Mouse (Mus musculus): ENCODE measurements around the gene Notch2.
"Not testable (repeated sequence)": the region's sequence is repeated elsewhere in the genome, so short reads cannot be mapped to it uniquely, and the experiment has no call there.

Notch2 gene

DNA sequence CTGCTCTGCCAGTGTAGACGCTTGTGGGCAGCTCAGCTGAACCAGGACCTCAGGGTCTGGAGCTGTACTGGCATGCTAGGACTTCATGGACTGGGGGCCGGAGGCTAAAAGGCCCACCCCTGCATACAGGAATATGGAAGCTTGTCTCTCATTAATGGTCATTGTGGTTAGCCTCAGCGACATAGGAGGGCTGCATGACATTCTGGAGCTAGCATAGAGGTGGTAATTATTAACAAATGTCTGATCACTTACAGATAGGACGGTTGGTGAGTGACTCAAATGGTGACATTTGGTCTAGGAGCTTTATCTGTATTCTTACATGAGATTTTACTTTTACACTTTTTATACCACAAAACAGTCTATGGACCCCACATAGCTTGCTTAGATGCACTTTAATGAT lies 92.8 kb downstream of the Notch2 start:
- no peak for DNase-seq

DNA sequence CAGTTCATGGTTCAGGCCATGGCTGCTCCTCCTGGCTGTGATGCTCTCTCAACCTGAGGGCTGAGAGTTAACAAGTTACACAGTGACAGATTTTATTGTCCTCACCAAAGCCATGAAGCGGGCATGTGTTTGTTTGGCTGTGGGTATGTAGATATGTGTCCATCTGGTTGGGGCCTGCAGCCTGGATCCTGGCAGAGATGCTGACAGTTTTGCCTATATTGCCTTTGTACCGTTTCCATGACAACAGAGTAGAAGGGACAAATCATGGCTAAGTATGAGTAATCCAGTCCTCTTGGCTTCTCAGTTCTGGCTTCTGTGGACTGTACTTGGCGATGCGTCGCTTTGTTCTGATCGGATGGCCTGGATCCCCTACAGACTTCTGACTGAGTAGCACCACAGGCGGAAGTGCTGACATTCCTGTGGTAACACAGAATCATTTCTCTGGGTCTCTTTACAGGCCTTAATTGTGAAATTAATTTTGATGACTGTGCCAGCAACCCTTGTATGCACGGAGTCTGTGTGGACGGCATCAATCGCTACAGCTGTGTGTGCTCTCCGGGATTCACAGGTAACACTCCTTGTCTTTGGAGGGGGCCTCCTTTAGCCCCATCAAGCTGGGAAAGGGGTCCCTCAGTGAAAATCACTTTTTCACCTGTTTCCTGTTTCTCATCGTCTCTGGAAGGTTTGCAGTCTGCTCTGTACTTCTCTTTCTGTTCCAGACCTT lies 93.4 kb downstream of the Notch2 start:
- no peak for DNase-seq

DNA sequence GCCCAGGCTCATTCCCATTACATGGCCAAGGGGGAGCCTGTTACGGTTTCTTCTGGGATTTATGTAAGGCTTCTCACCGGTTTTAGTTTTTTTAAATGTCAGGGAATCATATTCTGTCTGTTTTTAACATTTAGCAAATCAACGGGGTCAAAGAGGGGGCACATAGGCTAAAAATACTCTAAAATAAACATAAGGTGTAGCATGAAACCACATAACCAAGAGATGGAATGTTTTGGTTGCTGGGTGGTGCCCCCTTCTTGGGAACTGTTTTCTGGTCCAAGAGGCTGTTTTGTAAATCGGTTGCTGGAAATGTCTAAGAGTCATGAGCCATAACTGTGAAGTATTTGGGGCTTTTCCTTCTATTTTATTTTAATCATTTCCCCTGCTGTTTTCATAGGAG lies 95.1 kb downstream of the Notch2 start:
- no peak for DNase-seq

DNA sequence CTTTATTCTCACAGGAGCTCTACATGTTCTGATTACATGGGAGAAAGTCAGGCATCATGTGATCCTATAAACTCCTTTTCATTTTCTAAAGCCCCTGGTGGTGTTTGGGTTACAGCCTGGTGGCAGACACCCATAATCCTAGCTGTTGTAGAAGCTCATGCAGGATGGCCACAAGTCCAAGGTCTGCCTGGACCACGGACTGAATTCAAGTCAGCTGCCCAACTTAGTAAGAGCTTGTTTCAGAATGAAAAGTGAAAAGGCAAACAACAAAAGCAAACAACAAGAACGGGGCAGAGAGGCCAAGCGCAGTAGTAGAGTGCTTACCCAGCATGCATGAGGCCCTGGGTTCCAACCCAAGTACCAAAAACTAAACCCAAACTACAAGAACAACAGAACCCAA lies 95.5 kb downstream of the Notch2 start:
- no peak for DNase-seq

DNA sequence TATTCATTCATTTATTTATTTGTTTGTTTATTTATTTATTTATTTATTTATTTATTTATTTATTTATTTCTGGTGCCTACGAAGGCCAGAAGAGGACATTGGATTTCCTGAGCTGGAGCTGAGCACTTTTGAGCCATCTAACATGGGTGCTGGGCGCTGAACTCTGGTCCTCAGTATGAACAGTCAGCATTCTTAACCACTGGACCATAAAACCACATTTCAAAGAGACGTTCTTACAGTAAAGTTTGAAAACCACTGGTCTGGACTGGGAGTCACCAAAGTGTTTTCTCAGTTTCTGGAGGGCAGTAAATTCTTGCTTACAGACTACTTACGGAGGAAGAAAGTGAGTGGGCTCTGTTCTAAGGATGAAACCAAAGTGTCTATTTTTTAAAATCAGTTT lies 97.3 kb downstream of the Notch2 start:
- no peak for DNase-seq

DNA sequence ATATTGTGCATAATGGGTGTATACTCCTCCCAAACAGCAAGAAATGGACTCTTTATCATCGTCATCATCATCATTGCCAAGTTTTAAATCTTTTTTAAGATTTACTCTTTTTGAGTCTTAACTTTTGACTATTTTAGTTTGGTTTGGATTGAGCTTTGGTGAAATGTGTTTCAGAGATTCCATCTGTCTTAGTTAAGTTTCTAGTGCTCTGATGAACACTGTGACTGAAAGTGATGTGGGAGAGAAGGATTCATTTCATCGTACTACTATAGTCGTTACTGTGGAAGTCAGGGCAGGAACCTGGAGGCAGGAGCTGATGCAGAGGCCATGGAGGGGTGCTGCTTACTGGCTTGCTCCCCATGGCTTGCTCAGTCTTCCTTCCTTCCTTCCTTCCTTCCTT lies 104.9 kb downstream of the Notch2 start:
- no peak for DNase-seq

DNA sequence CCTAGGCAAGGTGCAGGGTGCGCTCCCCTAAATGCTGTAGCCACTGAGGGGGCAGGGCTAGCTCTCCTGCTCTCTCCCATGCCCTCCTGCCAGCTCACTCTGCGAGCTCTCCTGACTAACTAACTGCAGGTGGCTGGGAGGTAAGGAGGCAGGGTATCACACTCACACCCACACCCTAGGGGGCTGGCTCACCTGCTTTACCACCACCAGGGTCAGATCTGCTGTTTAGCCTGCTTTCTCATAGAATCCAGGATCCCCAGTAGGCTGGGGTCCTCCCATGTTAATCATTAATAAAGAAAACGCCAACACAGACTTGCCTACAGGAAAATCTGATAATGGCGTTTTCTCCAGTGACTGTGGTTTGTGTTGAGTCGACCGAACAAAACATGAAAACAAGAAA lies 106.0 kb downstream of the Notch2 start:
- no peak for DNase-seq

DNA sequence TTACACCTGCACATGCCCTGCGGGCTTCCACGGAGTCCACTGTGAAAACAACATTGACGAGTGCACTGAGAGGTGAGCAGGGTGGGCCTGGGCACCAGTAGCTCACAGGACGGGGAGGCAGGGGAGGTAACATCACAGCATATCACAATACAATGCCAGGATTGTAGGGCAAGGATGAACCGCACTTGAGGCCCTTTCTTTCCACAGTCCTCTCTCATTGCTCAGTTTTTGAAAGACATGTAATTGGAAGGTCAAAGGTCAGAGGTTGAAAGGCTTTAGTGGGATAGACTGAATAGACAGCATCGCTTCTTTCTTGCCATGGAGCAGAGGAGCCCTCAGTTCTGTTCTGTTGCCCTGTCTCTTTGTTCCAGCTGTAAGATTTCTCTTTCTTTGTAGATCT lies 107.6 kb downstream of the Notch2 start:
- DNase-seq, result no peak

DNA sequence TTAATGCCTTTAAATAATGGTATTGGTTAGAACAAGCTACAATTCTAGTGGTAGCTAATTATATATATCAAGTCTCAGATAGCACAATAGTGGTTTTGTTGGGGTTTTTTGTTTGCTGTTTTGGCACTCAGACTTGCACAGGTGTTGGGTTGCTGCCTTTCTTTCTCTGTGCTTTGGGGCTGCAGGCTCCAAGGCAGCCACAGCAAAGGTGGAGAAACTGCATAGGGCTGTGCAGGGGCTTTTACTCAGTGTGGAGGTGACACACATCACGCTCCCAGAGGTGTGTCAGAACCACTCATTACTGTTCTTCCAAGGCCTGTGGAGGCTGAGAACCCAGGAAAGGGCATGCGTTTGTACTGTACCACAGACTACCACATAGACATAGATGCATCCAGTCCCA lies 114.4 kb downstream of the Notch2 start:
- no peak for DNase-seq

DNA sequence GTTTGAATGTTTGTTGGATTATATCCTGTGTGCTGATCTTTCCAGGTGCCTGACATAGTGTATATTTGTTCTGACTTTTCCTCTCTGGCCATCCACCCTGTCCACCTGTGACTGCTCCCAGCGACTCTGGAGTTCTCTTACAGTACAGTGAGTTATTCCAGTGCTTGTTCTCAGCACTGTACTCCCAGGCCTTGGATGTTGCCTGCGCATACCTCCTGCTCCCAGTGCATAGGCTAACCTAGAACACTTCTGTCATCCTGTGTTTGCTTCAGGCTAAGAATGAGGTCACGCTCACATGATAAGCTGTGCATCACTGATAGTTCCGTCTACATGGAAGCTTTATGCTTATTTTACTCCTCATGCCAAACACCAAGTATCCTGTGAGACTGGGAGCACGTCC lies 115.4 kb downstream of the Notch2 start:
- DNase-seq, result no peak

DNA sequence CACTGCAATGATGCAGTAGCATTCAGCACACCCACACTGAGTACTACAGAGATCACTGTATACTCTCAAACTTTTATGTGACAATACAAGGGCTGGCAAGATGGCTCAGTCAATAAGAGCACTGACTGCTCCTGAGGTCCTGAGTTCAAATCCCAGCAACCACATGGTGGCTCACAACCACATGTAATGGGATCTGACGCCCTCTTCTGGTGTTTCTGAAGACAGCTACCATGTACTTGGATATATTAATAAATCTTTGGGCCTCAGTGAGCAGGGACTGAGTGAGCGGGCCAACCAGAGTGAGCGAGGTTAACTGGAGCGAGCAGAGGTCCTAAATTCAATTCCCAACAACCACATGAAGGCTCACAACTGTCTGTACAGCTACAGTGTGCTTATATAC lies 118.8 kb downstream of the Notch2 start:
- not testable (repeated sequence) for DNase-seq

DNA sequence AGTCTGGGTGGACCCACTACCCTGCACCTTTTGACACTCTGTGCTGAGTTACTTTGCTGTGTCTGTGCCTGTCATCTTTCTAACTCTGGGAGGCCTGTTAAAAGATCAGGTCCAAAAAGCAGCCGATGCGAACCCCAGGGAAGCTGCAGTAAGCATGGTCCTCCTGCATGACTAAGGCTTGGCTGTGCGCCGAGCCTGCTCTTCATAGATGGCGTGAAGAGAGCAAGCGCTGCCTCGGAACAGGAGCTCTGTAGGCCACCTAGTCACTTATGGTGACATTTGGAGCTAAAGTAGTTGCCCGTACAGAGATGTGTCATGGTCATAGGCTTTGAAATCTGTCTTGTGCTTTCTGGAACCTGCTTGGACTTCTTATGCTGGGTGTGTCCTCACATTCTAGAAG lies 119.3 kb downstream of the Notch2 start:
- no peak for DNase-seq

DNA sequence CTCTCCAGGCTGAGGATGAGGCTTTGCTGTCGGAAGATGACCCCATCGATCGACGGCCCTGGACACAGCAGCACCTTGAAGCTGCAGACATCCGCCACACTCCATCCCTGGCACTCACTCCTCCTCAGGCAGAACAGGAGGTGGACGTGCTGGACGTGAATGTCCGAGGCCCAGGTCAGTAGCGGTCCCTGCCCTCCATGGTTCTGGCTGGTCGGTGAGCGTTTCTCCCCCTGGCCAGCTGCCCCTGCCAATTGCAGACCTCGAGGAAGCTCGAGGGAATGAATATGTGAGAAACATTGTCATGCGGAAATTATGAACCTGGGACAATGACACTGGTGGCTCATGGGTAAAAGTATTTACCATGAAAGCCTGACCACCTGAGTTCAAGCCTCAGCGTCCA lies 128.1 kb downstream of the Notch2 start:
- DNase-seq, result no peak

DNA sequence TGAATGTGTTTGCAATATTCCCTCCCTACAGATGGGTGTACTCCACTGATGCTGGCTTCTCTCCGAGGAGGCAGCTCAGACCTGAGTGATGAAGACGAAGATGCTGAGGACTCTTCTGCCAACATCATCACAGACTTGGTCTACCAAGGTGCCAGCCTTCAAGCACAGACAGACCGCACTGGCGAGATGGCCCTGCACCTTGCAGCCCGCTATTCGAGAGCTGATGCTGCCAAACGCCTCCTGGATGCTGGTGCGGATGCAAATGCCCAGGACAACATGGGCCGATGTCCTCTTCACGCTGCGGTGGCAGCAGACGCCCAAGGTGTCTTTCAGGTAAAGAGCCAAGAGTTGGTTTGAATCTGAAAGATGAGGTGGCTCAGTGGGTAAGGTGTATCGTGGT lies 129.5 kb downstream of the Notch2 start:
- no peak for DNase-seq

DNA sequence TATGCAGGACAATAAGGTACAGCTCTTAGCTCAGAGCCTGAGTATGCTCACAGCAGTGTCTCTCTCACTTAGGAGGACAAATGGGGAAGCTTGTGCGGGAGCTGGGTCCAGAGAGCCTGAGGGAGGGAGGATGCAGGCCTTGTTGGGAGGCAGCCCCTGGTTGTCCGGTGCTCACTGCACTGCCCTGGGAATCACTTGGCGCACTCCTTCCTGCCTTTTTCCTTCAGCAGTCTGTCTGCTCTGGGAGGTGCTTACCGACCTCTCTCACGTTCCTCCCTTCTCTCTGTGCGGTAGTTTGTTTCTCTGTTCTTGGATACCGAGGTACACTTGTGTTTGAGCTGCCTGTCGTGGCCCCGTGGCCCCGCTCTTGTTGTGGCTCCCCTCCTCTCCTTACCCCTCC lies 131.9 kb downstream of the Notch2 start:
- no peak for DNase-seq

DNA sequence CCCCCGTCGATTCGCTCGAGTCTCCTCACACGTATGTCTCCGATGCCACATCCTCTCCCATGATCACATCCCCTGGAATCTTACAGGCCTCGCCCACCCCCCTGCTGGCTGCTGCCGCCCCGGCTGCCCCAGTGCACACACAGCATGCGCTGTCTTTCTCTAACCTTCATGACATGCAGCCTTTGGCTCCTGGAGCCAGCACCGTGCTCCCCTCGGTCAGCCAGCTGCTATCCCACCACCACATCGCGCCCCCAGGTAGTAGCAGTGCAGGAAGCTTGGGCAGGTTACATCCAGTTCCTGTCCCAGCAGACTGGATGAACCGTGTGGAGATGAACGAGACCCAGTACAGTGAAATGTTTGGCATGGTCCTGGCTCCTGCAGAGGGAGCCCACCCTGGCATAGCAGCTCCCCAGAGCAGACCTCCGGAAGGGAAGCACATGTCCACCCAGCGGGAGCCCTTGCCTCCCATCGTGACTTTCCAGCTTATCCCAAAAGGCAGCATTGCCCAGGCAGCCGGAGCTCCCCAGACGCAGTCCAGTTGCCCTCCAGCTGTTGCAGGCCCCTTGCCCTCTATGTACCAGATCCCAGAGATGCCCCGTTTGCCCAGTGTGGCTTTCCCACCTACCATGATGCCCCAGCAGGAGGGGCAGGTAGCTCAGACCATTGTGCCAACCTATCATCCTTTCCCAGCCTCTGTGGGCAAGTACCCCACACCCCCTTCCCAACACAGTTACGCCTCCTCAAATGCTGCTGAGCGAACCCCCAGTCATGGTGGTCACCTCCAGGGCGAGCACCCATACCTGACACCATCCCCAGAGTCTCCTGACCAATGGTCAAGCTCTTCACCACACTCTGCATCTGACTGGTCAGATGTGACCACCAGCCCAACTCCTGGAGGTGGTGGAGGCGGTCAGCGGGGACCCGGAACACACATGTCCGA lies 133.4 kb downstream of the Notch2 start:
- no peak for DNase-seq

DNA sequence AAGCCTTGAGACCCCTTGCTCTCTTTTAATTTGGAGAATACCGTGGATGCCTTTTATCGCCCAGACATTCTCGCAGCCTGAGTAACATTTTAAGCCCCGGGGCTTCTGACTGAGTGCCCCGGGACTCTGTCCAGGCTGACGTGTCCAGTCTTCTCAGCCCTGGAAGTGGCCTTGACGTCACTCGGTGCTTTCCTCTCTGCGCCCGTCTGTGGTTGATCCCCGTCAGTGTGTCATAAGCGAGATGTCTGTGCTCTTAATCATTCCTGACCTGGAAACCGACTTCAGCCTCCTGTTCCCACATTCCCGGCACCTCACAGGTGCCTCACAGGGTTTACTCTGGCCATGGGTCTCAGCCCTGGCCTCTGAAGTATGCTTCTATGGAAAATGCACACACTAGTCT lies 134.4 kb downstream of the Notch2 start:
- no peak for DNase-seq

DNA sequence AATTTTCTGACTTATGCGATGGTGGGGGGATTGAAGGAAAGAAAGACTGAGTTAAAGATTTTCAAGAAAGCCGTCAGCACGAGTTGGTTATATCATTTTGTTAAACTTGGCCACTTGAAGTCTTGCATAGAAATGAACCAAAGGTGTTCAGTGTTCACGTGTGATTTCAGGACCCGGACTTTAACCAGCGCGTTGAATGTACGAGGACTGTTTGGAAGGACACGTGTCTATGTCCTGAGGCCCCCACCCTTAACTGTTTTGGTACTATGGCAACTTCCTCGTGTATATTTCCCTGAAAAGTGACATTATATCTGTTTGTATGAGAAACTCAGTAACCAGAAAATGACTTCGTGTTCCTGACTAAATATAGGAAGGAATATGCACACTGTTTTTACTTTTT lies 136.6 kb downstream of the Notch2 start:
- no peak for DNase-seq

DNA sequence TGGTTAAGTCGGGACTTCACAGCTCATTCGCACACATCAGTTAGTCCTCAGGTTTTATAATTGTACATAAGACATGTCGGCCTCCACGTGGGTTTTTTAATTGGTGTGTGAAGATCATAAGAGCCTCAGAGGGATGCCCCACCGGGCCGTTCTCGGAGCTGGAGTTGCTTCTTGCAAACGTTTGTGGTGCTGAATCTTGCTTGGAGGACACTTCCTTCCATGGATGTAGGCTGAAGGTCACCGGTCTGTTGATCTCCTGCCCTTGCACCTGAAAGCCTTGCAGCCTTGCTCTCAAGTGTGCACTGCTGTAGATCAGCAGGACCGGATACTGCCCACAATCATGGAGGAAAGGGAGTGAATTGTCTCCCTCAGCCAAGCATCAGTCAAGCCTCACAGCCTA lies 137.7 kb downstream of the Notch2 start:
- DNase-seq, result no peak

DNA sequence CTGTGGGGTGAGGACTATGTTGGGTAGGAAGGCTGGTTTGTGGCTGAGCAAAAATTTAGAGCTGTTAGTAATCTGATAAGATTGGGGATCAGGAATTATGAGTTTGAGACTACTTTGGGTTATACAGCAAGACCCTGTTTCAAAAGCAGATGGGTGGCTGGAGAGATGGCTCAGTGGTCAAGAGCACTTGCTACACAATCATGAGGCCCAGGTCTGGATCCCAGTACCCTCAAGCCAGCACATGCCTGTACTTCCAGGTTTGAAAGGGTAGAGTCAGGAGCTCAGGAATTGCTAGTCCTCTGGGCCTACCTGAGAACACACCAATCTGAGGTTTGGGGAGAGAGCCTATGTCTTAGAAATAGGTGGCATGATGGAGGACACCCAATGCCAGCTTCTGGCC lies 140.1 kb downstream of the Notch2 start:
- no peak for DNase-seq

DNA sequence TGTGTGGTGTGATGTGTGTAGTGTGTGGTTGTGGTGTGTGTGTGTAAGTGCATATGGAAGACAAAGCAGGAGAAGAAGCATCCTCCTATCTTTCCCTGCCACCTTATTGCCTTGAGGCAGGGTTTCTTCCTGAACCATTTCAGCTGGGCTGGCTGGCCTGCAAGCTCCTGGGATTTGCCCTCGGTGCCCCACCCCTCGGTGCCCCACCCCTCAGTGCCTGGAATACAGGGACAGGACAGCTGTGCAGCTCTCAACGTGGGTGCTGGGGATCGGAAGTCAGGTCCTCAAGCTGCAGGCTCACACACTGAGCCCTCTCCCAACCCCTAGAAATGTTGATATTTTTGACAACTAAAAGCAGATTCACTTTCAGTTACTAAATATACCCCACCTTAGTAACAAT lies 142.8 kb downstream of the Notch2 start:
- DNase-seq, result no peak

DNA sequence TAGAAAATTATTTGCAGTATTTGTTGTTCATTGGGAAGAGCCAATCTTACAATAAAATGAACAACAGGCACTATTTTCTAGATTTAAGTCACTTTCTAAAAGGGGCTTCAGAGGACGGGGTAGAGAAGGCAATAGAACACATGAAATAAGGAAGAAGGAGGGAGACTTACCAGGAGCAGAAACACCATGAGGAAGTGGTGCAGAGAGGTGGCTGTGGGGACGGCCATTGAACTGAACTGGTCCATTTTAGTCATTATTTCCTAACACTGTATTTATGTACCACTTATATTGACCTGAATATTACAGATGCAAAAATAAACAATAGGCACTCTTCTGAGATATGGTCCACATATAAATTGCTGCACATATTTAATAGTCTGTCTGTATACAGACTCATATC lies 143.7 kb downstream of the Notch2 start:
- no peak for DNase-seq

DNA sequence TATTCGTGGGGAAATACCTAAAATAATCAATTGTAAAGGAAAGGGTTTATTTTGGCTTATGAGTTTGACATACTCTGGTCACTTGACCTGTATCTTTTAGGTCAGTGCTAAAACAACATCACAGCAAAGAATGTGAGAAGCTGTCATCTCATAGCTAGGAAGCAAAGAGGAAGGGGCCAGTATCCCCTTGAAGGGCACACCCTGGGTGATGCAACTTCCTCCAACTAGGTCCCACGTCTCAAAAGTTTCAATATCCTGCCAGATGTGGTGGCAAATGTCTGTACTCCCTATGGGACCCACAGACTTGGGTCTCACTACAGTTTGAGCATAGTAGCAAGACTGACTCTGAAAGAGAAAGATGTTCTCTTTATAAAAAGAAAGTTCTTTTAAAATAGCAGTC lies 144.3 kb downstream of the Notch2 start:
- DNase-seq, result no peak

DNA sequence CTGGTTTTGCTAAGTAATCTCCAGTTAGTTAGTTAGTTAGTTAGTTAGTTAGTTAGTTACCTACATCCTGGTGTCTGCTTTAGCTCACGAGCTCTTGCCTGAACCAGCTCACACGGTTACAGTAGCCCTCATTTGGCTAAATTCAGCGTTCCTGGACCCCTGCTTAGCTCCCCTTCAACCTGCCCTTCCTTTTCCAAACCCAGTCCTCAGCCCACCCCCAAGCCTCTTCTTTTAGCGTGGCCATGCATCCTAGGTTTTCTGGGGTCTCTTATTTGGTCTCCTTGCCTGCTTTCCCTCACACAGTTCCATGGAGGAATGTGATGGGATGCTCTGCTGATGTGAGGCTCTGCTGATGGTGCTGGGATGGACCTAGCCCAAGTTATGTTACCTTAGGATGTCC lies 145.3 kb downstream of the Notch2 start:
- no peak for DNase-seq
